Mouse (Mus musculus) liver, embryonic 12.5 days (tissue): ENCODE results near the gene Cop1. TPM values are rescaled to one million over a fixed set of nuclear protein-coding genes. Genes with fewer than 3 reads are reported as not detected.

Source experiments
- ATAC-seq: fragments of 200-750 bp; cut with Nextera tagmentation; 2 replicates; pipeline ENCODE4 v1.8.0; 2017; ENCODE audit warnings: moderate number of reproducible peaks, mild to moderate bottlenecking, moderate library complexity
- H3K27ac ChIP-seq: fragments of 300-500 bp; sonication (generic); 2 replicates; pipeline ENCODE4 v1.5.1; 2016; ENCODE audit warnings: mild to moderate bottlenecking
- H3K27me3 ChIP-seq: fragments of 300-500 bp; sonication (generic); replicated peaks from 2 replicates; pipeline ENCODE4 v1.6.1; 2016; ENCODE audit warnings: mild to moderate bottlenecking, moderate library complexity
- H3K36me3 ChIP-seq: fragments of 300-500 bp; sonication (generic); 2 replicates; pipeline ENCODE4 v1.6.1; 2016; ENCODE audit warnings: mild to moderate bottlenecking, moderate library complexity
- H3K4me1 ChIP-seq: fragments of 300-500 bp; sonication (generic); 2 replicates; pipeline ENCODE4 v1.6.1; 2016
- H3K4me2 ChIP-seq: fragments of 300-500 bp; sonication (generic); 2 replicates; pipeline ENCODE4 v1.6.1; 2016; ENCODE audit warnings: mild to moderate bottlenecking, moderate library complexity
- H3K4me3 ChIP-seq: fragments of 300-500 bp; sonication (generic); 2 replicates; pipeline ENCODE4 v1.5.1; 2016; ENCODE audit warnings: mild to moderate bottlenecking, moderate library complexity
- H3K9ac ChIP-seq: fragments of 300-500 bp; sonication (generic); 2 replicates; pipeline ENCODE4 v1.6.1; 2016; ENCODE audit warnings: mild to moderate bottlenecking, moderate library complexity
- H3K9me3 ChIP-seq: fragments of 300-500 bp; sonication (generic); replicated peaks from 2 replicates; pipeline ENCODE4 v1.6.1; 2016; ENCODE audit warnings: mild to moderate bottlenecking, moderate library complexity
- WGBS: fragments of 180-500 bp; shearing (Covaris S2); methylation state at CpG from one replicate; pipeline ENCODE4 v1.1.7; 2016; ENCODE audit not compliant: insufficient replicate concordance; 5-methylcytosine and 5-hydroxymethylcytosine counted together
- polyA plus RNA-seq: library from polyadenylated mRNA; unstranded; fragments of >200 nt; fragmentation: Nextera tagmentation; extraction: Ambion mirVana; gene quantifications from 2 replicates; pipeline ENCODE4 v1.2.1, GENCODE M21; 2016

Cop1 gene
- polyA plus RNA-seq, 1 experiment from 2014 or later = 128 TPM

- H3K9ac ChIP-seq = no peak overlapping the region
- no peak for ATAC-seq
- WGBS = 87% methylated on average over 7 of the region's 7 CpGs
- H3K9me3 ChIP-seq = no peaks in the 10 kb centered on the region
- no peak overlapping the region for H3K27ac ChIP-seq
- no peak overlapping the region for H3K4me3 ChIP-seq
- H3K36me3 ChIP-seq = peaks cover 41% of the 10 kb centered on the region
- no peaks in the 10 kb centered on the region for H3K27me3 ChIP-seq
- no peaks in the 10 kb centered on the region for H3K4me1 ChIP-seq
- no peak overlapping the region for H3K4me2 ChIP-seq
Observed at GRCm38 (mm10) chr1:159301418-159302082, 69.4 kb downstream of the Cop1 start.

- H3K27ac ChIP-seq = no peak overlapping the region
- H3K4me2 ChIP-seq = no peak overlapping the region
- no peaks in the 10 kb centered on the region for H3K27me3 ChIP-seq
- no peaks in the 10 kb centered on the region for H3K4me1 ChIP-seq
- 63% methylated on average over 2 of the region's 2 CpGs for WGBS
- no peak overlapping the region for H3K4me3 ChIP-seq
- no peaks in the 10 kb centered on the region for H3K9me3 ChIP-seq
- no peak for ATAC-seq
- peaks cover 43% of the 10 kb centered on the region for H3K36me3 ChIP-seq
- no peak overlapping the region for H3K9ac ChIP-seq
Observed at GRCm38 (mm10) chr1:159313625-159314024, 81.5 kb downstream of the Cop1 start.

- no peak overlapping the region for H3K4me3 ChIP-seq
- no peaks in the 10 kb centered on the region for H3K4me1 ChIP-seq
- WGBS = 81% methylated on average over 1 of the region's 1 CpGs
- no peaks in the 10 kb centered on the region for H3K9me3 ChIP-seq
- H3K4me2 ChIP-seq = no peak overlapping the region
- H3K36me3 ChIP-seq = peaks cover 52% of the 10 kb centered on the region
- no peak overlapping the region for H3K27ac ChIP-seq
- no peak overlapping the region for H3K9ac ChIP-seq
- no peak for ATAC-seq
- no peaks in the 10 kb centered on the region for H3K27me3 ChIP-seq
Observed at GRCm38 (mm10) chr1:159322586-159322985, 90.5 kb downstream of the Cop1 start.

- Histone ChIP-seq H3K4me1 (peaks cover 7% of the 10 kb centered on the region; the same call in 1 of the 2 replicates), H3K36me3 (peaks cover 83% of the 10 kb centered on the region), H3K4me2 (no peak overlapping the region), H3K27ac (no peak overlapping the region), H3K9ac (no peak overlapping the region), H3K27me3 (no peaks in the 10 kb centered on the region), H3K4me3 (no peak overlapping the region), H3K9me3 (no peaks in the 10 kb centered on the region)
- WGBS = 78% methylated on average over 4 of the region's 4 CpGs
- ATAC-seq = no peak
Observed at GRCm38 (mm10) chr1:159331008-159331407, 98.9 kb downstream of the Cop1 start.

- Histone ChIP-seq H3K9me3 (no peaks in the 10 kb centered on the region), H3K9ac (no peak overlapping the region), H3K27me3 (no peaks in the 10 kb centered on the region), H3K4me2 (no peak overlapping the region), H3K4me1 (peaks cover 7% of the 10 kb centered on the region; the same call in 1 of the 2 replicates), H3K4me3 (no peak overlapping the region), H3K36me3 (peaks cover 84% of the 10 kb centered on the region), H3K27ac (no peak overlapping the region)
- ATAC-seq = no peak
- WGBS = 84% methylated on average over 4 of the region's 4 CpGs
Observed at GRCm38 (mm10) chr1:159334157-159334556, 102.0 kb downstream of the Cop1 start.

GRCm38 (mm10) chr1:159342355-159342754 is 110.2 kb downstream of the Cop1 start:
- peaks cover 59% of the 10 kb centered on the region for H3K36me3 ChIP-seq
- no peak for ATAC-seq
- H3K27me3 ChIP-seq = no peaks in the 10 kb centered on the region
- H3K4me1 ChIP-seq = no peaks in the 10 kb centered on the region
- 77% methylated on average over 2 of the region's 2 CpGs for WGBS
- no peak overlapping the region for H3K4me2 ChIP-seq
- no peak overlapping the region for H3K4me3 ChIP-seq
- no peak overlapping the region for H3K27ac ChIP-seq
- H3K9me3 ChIP-seq = no peaks in the 10 kb centered on the region
- no peak overlapping the region for H3K9ac ChIP-seq

GRCm38 (mm10) chr1:159355027-159355570 is 123.0 kb downstream of the Cop1 start:
- Histone ChIP-seq H3K4me1 (no peaks in the 10 kb centered on the region), H3K4me3 (no peak overlapping the region), H3K9me3 (no peaks in the 10 kb centered on the region), H3K4me2 (no peak overlapping the region), H3K27me3 (no peaks in the 10 kb centered on the region), H3K27ac (no peak overlapping the region), H3K36me3 (peaks cover 23% of the 10 kb centered on the region), H3K9ac (no peak overlapping the region)
- 91% methylated on average over 1 of the region's 1 CpGs for WGBS
- no peak for ATAC-seq

- no peak overlapping the region for H3K9ac ChIP-seq
- no peak overlapping the region for H3K27ac ChIP-seq
- 69% methylated on average over 5 of the region's 5 CpGs for WGBS
- H3K27me3 ChIP-seq = no peaks in the 10 kb centered on the region
- H3K9me3 ChIP-seq = no peaks in the 10 kb centered on the region
- ATAC-seq = no peak
- H3K4me3 ChIP-seq = no peak overlapping the region
- peaks cover 4% of the 10 kb centered on the region for H3K36me3 ChIP-seq
- no peaks in the 10 kb centered on the region for H3K4me1 ChIP-seq
- no peak overlapping the region for H3K4me2 ChIP-seq
Observed at GRCm38 (mm10) chr1:159358713-159359112, 126.6 kb downstream of the Cop1 start.

GRCm38 (mm10) chr1:159371881-159372390 is 139.8 kb downstream of the Cop1 start:
- no peaks in the 10 kb centered on the region for H3K9me3 ChIP-seq
- no peaks in the 10 kb centered on the region for H3K36me3 ChIP-seq
- H3K4me1 ChIP-seq = no peaks in the 10 kb centered on the region
- no peak overlapping the region for H3K4me2 ChIP-seq
- no peak for ATAC-seq
- H3K27ac ChIP-seq = no peak overlapping the region
- H3K9ac ChIP-seq = no peak overlapping the region
- H3K27me3 ChIP-seq = no peaks in the 10 kb centered on the region
- 64% methylated on average over 4 of the region's 4 CpGs for WGBS
- H3K4me3 ChIP-seq = no peak overlapping the region

- Histone ChIP-seq H3K27me3 (no peaks in the 10 kb centered on the region), H3K4me2 (no peak overlapping the region), H3K9me3 (no peaks in the 10 kb centered on the region), H3K4me3 (no peak overlapping the region), H3K9ac (no peak overlapping the region), H3K36me3 (no peaks in the 10 kb centered on the region), H3K4me1 (no peaks in the 10 kb centered on the region), H3K27ac (no peak overlapping the region)
- WGBS = 50% methylated on average over 1 of the region's 1 CpGs
- ATAC-seq = no peak
Observed at GRCm38 (mm10) chr1:159382218-159382617, 150.1 kb downstream of the Cop1 start.

GRCm38 (mm10) chr1:159382916-159383315 is 150.8 kb downstream of the Cop1 start:
- Histone ChIP-seq H3K9ac (no peak overlapping the region), H3K4me3 (no peak overlapping the region), H3K9me3 (no peaks in the 10 kb centered on the region), H3K4me2 (no peak overlapping the region), H3K36me3 (no peaks in the 10 kb centered on the region), H3K27me3 (no peaks in the 10 kb centered on the region), H3K27ac (no peak overlapping the region), H3K4me1 (no peaks in the 10 kb centered on the region)
- no peak for ATAC-seq
- WGBS = 66% methylated on average over 2 of the region's 2 CpGs

- no peaks in the 10 kb centered on the region for H3K27me3 ChIP-seq
- no peaks in the 10 kb centered on the region for H3K9me3 ChIP-seq
- no peak for ATAC-seq
- no peak overlapping the region for H3K4me3 ChIP-seq
- no peaks in the 10 kb centered on the region for H3K36me3 ChIP-seq
- H3K9ac ChIP-seq = no peak overlapping the region
- no peak overlapping the region for H3K27ac ChIP-seq
- H3K4me1 ChIP-seq = no peaks in the 10 kb centered on the region
- no peak overlapping the region for H3K4me2 ChIP-seq
- 50% methylated on average over 5 of the region's 5 CpGs for WGBS
Observed at GRCm38 (mm10) chr1:159386458-159386857, 154.3 kb downstream of the Cop1 start.
